Mouse (Mus musculus): Measurements from ENCODE around the gene Gm11032. TPM values are rescaled to one million over a fixed set of nuclear protein-coding genes. Genes with fewer than 3 reads are reported as not detected.
A peak's percentile ranks its signal among the peaks of the same experiment; 100 is the strongest.

Gene Gm11032
- total and polyA plus RNA-seq, 2 experiments from 2014 or later, result not detected

GRCm38 (mm10) chr11:4661324-4661723 is 41.5 kb downstream of the Gm11032 start:
- Histone ChIP-seq H3K27ac (ENCODE audit: low read depth, low read length) (no peak overlapping the region), H3K9ac (replicated peaks; ENCODE audit: low read length, poor library complexity, severe bottlenecking) (no peak overlapping the region)
- TF ChIP-seq CTCF (IDR thresholded peaks at IDR 0.05), result no peak

DNA sequence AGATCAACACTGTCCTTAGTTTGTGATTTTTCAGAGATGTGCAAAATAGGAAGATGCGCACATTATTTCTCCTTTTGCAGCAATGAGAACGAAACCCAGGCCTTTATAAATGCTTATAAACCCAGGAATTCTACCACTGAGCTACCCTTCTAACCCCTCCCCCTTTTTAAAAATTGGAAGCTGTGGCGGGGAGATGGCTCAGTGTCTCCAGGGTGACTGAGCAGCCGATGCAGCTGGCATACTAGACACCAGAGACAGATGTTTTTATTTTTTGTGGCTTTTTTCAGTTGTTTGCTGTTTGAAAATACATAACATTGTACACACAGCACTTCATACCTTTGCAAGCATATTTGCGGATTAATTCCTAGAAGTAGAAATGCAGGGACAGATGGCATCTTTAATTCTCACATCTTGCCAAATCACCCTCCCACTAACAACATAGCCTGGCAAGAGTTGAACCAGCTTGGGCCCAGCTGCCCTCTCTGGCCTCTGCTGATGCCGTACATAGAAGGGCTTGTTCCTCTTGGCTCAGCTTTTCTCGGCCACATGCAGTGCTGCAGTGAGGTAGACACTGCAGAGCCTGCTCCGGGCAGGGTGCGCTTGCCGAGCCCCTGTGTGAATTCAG is 42.1 kb downstream of the Gm11032 start:
- peak; percentile 79 for DNase-seq (ENCODE audit: low spot score)
- Histone ChIP-seq H3K4me2 (ENCODE audit: low read depth, low read length, poor library complexity, severe bottlenecking) (no peak overlapping the region), H3K9me3 (ENCODE audit: low read length) (no peaks in the 10 kb centered on the region), H3K27ac (ENCODE audit: low read depth, low read length) (no peak overlapping the region), H3K9ac (replicated peaks; ENCODE audit: low read length, poor library complexity, severe bottlenecking) (no peak overlapping the region), H3K36me3 (ENCODE audit: insufficient read depth, low read length) (peaks cover 36% of the 10 kb centered on the region), H3K4me3 (ENCODE audit: low read depth, low read length) (no peak overlapping the region), H3K27me3 (ENCODE audit: insufficient read depth, low read length) (no peaks in the 10 kb centered on the region), H3K4me1 (ENCODE audit: insufficient read depth, low read length) (no peaks in the 10 kb centered on the region)
- WGBS, result 76% methylated on average over 10 of the region's 10 CpGs
- no peak for TF ChIP-seq CTCF (IDR thresholded peaks at IDR 0.05)
- ATAC-seq (ENCODE audit: low FRiP score), result no peak

More at GRCm38 (mm10) chr11:4661324-4661723, 41.5 kb downstream of the Gm11032 start:
- no peak overlapping the region for H3K4me3 ChIP-seq (ENCODE audit: low read depth, low read length)
- no peak overlapping the region for H3K4me2 ChIP-seq (ENCODE audit: low read depth, low read length, poor library complexity, severe bottlenecking)
- H3K36me3 ChIP-seq (ENCODE audit: insufficient read depth, low read length), result peaks cover 36% of the 10 kb centered on the region
- H3K9me3 ChIP-seq (ENCODE audit: low read length), result no peaks in the 10 kb centered on the region
- WGBS, result 86% methylated on average over 4 of the region's 4 CpGs
- no peaks in the 10 kb centered on the region for H3K4me1 ChIP-seq (ENCODE audit: insufficient read depth, low read length)
- ATAC-seq (ENCODE audit: low FRiP score) (no peak), DNase-seq (ENCODE audit: low spot score) (no peak)
- no peaks in the 10 kb centered on the region for H3K27me3 ChIP-seq (ENCODE audit: insufficient read depth, low read length)

DNA sequence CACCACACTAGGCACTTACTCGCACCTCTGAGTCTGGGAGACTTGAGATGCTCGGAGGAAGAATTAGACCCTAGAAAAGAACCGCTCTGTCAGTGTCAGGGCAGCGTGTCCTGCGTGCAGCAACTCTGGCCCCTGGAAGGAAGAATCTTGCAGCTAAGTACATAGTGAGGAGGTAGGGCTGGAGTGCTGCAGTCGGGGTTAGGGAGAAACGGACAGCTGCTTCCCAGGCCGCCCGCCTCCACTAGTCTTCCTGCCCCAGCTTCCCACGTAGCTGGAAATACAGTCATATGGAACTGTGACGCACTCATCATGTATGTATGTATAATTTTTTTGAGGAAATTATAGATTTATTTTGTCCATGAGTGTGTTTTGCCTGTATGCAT is 42.6 kb downstream of the Gm11032 start:
- Histone ChIP-seq H3K9me3 (ENCODE audit: low read length) (no peaks in the 10 kb centered on the region), H3K27me3 (ENCODE audit: insufficient read depth, low read length) (no peaks in the 10 kb centered on the region), H3K4me3 (ENCODE audit: low read depth, low read length) (no peak overlapping the region), H3K27ac (ENCODE audit: low read depth, low read length) (no peak overlapping the region; the same call in 1 of the 2 replicates), H3K36me3 (ENCODE audit: insufficient read depth, low read length) (peaks cover 36% of the 10 kb centered on the region), H3K9ac (replicated peaks; ENCODE audit: low read length, poor library complexity, severe bottlenecking) (no peak overlapping the region), H3K4me2 (ENCODE audit: low read depth, low read length, poor library complexity, severe bottlenecking) (no peak overlapping the region), H3K4me1 (ENCODE audit: insufficient read depth, low read length) (no peaks in the 10 kb centered on the region)
- DNase-seq (ENCODE audit: low spot score) (no peak), ATAC-seq (ENCODE audit: low FRiP score) (no peak)
- 92% methylated on average over 11 of the region's 11 CpGs for WGBS
- TF ChIP-seq CTCF (IDR thresholded peaks at IDR 0.05), result no peak

Other genes with a start within 250 kb of the Gm11032 start
- gene Hormad2, start 179.0 kb upstream of the Gm11032 start, total RNA-seq (2014; rRNA removed), result not detected in 2 replicates
- 0.10 TPM in 1 of 2 replicates, not detected in the other for gene Hormad2, start 179.0 kb upstream of the Gm11032 start, polyA plus RNA-seq (2015; fragmentation: Nextera tagmentation; extraction: Ambion mirVana)
- gene Mtmr3, start 25.2 kb upstream of the Gm11032 start, total RNA-seq (2014; rRNA removed), result 93.5 and 99.1 TPM in 2 replicates
- gene Mtmr3, start 25.2 kb upstream of the Gm11032 start, polyA plus RNA-seq (2015; fragmentation: Nextera tagmentation; extraction: Ambion mirVana), result 25.8 and 28.5 TPM in 2 replicates
- gene Ascc2, start 17.7 kb downstream of the Gm11032 start, total RNA-seq (2014; rRNA removed), result 15.5 and 15.8 TPM in 2 replicates
- 14.8 and 15.6 TPM in 2 replicates for gene Ascc2, start 17.7 kb downstream of the Gm11032 start, polyA plus RNA-seq (2015; fragmentation: Nextera tagmentation; extraction: Ambion mirVana)
- gene Uqcr10, start 84.3 kb downstream of the Gm11032 start, total RNA-seq (2014; rRNA removed), result 294 and 403 TPM in 2 replicates
- 788 and 843 TPM in 2 replicates for gene Uqcr10, start 84.3 kb downstream of the Gm11032 start, polyA plus RNA-seq (2015; fragmentation: Nextera tagmentation; extraction: Ambion mirVana)
- 25.9 and 28.2 TPM in 2 replicates for gene Zmat5, start 84.6 kb downstream of the Gm11032 start, total RNA-seq (2014; rRNA removed)
- 43.5 and 51.7 TPM in 2 replicates for gene Zmat5, start 84.6 kb downstream of the Gm11032 start, polyA plus RNA-seq (2015; fragmentation: Nextera tagmentation; extraction: Ambion mirVana)
- 13.1 and 15.7 TPM in 2 replicates for gene Cabp7, start 126.7 kb downstream of the Gm11032 start, total RNA-seq (2014; rRNA removed)
- gene Cabp7, start 126.7 kb downstream of the Gm11032 start, polyA plus RNA-seq (2015; fragmentation: Nextera tagmentation; extraction: Ambion mirVana), result 1.8 and 2.1 TPM in 2 replicates
- gene Nf2, start 229.5 kb downstream of the Gm11032 start, total RNA-seq (2014; rRNA removed), result 103 and 107 TPM in 2 replicates
- gene Nf2, start 229.5 kb downstream of the Gm11032 start, polyA plus RNA-seq (2015; fragmentation: Nextera tagmentation; extraction: Ambion mirVana), result 48.4 and 51.5 TPM in 2 replicates